Mouse (Mus musculus) cerebellum, adult 11-12 months (tissue): ENCODE measurements around the gene Map2k7.
A peak's percentile ranks its signal among the peaks of the same experiment; 100 is the strongest.

Source experiments
- DNase-seq: peaks from one replicate; pipeline ENCODE4 v3.0.0; 2022

Gene Map2k7

DNA sequence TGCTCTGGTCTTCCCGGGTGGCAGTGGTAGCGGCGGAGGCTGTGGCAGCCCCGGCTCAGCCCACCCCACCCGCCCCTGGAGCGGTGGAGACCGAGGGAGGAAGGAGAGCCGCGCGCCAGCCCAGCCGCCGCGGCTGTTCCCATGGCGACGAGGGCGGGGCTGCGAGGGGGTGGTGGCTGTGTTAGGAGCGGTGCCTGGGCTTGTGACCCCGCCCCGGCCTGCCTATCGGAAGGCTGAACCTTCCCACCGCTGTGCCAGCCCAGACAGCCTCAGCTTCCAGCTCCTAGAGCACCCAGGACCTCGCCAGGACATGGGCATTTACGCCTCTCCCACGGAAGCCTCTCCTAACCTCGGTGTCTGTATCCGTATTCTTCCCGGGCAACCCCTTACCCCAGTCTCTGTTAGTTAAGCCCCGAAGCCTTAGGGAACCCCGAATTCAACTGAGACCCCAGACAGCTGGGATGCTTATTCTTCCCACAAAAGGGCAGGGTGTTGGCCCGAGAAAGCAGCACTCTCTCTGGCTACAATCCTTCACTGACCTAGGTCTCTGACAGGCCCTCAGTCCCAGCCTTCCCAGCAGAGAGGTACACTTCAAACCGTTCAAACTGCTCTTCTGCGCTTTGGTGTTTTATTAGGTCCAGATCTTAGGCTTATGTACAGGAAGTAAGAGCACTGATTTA is 20.7 kb downstream of the Map2k7 start, which contains the start of gene Ctxn1:
Gene Ctxn1, minus strand, starts transcription at position 150 of the 680 bp plus-strand sequence.
- DNase-seq: peak; percentile 70

DNA sequence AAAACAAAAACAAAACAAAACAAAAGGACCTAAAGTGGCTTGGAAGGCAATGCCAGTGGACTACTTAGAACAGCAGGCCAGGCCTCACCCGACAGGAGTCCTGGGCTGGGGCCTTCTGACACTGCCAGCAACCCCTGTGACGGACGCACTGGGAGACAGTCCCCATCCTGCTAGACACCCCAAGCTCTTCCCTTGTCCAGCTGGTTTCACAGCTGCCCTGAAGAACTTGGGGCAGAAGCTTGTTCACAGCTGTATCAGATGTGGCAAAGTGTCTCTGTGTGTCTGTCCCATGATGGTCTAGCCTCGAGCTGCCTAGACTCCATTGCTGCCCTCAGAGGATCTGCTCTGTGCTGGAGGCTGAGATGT is 21.2 kb downstream of the Map2k7 start:
- no peak for DNase-seq

DNA sequence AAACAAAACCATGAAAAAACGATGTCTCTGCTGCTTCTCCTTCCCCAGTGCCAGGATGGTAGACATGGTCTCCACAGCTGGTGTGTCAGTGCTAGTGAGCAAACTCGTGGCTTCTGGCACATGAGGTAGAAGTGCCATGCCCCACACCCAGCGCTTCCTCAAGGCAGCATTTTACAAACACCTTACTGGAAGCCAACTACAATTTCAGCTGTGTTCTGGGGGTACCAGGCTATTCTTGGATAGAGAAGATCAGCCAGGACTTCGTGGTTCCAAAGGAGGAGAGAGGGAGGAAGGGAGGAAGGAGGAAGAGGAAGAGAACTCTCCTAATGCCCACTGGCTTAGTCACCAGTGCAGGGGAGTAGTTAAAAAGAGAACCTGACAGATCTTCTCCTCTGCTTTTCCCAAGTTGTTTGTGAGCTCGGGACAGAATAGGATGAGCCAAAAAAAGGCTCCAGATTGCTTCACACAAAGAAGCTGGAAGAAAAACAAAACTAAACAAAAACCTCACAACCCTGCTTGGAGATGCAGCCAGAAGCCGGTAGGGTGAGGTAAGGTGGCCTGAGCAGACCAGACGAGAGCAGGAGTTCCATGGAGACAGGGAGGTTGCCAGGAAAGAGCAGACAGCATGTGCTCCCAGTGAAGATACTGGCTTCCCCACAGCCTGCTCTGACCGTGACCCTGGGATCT is 24.7 kb downstream of the Map2k7 start:
- no peak for DNase-seq

DNA sequence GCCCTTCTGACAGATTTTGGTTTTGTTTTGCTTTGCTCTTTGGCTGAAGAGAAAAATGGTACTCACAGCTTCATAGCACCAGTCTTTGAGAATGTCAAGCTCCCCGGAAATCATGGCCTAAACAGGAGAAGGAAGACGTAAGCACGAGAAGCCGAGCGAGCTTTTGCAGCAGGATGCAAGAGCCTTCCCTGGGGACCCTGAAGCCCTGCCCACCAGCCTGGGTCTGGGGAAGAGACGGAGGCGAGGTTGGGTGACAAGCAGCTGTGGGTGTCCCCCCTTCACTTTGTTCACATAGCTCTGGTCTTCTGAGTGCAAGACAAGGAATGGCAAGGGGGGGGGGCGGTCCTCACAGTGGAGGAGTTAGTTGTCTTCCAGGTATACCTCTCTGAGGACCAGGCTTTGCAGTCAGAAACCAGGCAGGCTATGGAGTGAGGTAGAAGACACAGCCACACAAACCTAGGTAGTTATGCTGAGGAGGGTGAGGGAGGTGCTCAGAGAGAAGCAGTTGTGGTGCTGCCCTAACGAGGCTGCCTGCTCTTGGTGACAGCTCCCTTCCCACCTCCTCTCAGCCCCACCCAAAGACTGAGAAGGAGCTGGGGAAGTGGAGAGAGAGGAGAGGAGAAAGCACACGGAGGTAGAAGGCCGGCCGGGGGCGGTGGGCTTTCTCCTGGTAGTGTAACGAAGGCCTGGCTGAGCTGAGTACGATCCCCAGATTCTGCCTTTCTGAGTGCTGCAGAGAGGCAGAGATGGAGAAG is 26.8 kb downstream of the Map2k7 start:
- no peak for DNase-seq

DNA sequence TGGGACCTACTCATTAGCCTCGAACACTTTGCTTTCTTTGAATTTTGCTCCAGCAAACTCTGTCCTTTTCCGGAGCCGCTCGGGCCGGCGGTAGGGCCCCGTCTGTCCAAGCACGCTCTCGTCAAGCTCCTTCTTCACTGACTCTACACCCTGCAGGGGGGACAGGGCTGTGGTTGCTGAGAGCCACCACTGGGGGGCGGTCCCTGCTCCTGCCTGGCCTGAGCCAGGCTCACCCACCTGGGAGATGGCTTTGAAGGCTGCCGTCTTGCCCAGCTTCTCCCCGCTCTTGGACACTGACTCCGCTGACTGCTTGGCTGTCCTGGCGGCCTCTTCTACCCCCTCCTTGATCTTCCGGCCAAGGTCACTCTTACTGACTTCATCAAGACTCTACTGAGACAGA is 29.1 kb downstream of the Map2k7 start:
- no peak for DNase-seq

DNA sequence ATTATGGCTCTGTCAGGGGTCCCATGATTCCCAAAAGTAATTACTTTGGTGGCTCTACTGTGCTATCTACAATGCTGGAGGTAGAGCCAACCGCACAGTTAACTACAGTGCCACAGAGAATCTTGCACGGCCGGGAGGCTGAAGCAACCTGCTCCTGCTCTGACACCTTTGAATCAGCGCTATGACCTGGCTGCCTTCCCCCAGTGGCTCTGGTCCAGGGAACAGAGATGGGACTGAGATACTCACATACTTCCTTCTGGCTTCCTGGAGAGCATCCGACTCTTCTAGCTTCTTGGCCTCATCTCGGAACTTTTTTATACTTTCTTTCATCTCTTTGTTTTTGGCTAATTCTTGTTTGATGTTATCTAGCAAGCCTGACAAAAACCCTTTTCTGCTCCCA is 31.1 kb downstream of the Map2k7 start:
- no peak for DNase-seq

DNA sequence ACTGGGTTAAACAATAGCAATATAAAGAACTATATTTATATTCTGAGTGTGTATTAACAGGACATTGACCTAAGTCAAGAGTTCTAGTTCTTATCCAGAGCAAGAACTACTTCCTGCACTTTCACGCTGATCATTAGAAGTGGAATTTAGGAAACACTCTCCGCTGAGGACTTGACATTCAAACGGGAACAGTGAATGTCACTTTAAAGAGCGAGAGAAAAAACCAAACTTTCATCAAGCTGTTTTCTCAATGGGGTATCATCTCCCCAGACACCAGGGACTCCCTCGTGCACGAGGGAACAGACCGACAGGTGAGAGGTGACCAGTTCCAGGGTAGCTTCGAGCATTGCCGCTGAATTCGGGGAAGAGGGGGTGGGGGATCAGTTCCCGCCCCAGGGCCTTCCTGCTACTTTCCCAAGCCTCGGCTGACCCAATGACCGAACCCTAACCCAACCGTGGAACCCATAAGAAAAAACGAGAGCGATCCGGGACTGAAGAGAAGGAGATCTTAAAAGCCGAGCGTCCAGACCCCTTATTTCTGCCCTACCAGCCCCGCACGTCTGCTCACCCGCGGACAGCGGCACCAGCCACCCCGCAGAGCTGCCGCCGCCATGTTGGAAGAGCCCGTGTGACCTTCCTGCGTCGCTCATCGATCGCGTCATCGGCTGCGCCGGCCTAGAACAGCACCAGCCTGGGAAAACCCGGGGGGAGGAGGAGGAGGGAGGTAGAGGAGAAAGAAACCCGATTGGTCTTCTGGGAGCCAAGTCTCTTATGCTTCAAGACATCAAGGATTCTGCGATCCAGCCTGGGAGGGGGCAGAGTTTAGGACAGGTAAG is 37.0 kb downstream of the Map2k7 start, which contains the start of gene Timm44:
Gene Timm44, minus strand, starts transcription at position 639 of the 836 bp plus-strand sequence.
- DNase-seq: peak; percentile 96

DNA sequence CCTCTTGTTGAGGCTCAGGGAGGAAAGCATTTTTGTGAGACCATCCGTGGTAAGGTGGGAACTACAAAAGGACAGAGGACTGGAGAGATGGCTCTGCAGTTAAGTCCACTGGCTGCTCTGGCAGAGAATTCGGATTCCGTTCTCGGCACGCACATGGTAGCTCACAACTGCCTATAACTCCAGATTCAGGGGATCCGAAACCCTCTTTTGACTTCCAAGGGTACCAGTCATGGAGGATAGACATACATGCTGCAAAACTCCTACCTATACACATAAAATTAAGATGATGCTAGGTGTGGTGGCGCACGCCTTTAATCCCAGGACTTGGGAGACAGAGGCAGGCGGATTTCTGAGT is 37.5 kb downstream of the Map2k7 start:
- no peak for DNase-seq

DNA sequence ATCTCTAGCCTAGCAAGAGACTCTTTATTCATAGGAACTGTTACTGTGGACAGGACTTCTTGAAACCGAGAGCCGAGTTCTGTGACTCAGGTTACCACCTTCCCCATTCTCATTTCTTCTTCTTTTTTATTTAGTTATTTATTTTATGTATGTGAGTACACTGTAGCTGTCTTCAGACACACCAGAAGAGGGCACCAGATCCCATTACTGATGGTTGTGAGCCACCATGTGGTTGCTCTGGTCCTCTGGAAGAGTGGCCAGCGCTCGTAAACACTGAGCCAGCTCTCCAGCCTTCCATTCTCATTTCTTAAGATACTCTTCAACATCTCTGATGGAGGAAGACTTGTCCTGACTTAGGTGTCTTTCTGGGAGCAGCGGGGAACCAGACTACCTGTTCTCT is 54.2 kb downstream of the Map2k7 start:
- no peak for DNase-seq
